Mouse (Mus musculus) MEL (cell line): ENCODE measurements around the gene Dock4. TPM values are rescaled to one million over a fixed set of nuclear protein-coding genes. Genes with fewer than 3 reads are reported as not detected.

Experiments used
- DNase-seq: peaks from one replicate; pipeline ENCODE4 v3.0.0; 2011; ENCODE audit warnings: low read depth, low spot score
- H3K27ac ChIP-seq: 2 replicates; pipeline ENCODE4 v1.5.1; 2012; ENCODE audit warnings: low read depth, mild to moderate bottlenecking, control low read depth, low read length, moderate library complexity; ENCODE audit not compliant: control insufficient read depth
- H3K27me3 ChIP-seq, 2 experiments: fragments of 150-350 bp in 1 of 2; sonication (generic) in 1 of 2; 2 replicates each; pipeline ENCODE4 v1.6.1; 2012; ENCODE audit warnings: low read length in 2 of 2, mild to moderate bottlenecking in 2 of 2, improper control_type of control experiment in 1 of 2, moderate library complexity in 1 of 2; ENCODE audit not compliant: insufficient read depth in 2 of 2, control insufficient read depth in 1 of 2
- H3K36me3 ChIP-seq, 2 experiments: 2 replicates each; pipeline ENCODE4 v1.6.1; 2012 to 2014; ENCODE audit warnings: low read length in 2 of 2, improper control_type of control experiment in 1 of 2, inconsistent platforms in 1 of 2, mild to moderate bottlenecking in 1 of 2; ENCODE audit not compliant: insufficient read depth in 2 of 2, control insufficient read depth in 1 of 2
- H3K4me1 ChIP-seq, 2 experiments: fragments of 150-350 bp in 1 of 2; sonication (generic) in 1 of 2; 2 replicates each; pipeline ENCODE4 v1.6.1; 2012; ENCODE audit warnings: low read length in 2 of 2, improper control_type of control experiment in 1 of 2, mild to moderate bottlenecking in 1 of 2; ENCODE audit not compliant: insufficient read depth in 2 of 2, control insufficient read depth in 1 of 2
- H3K4me3 ChIP-seq, 2 experiments: fragments of 150-350 bp in 1 of 2; sonication (generic) in 1 of 2; 2 replicates each; pipeline ENCODE4 v1.5.1; 2012; ENCODE audit warnings: low read depth in 2 of 2, low read length in 2 of 2, mild to moderate bottlenecking in 2 of 2, moderate library complexity in 2 of 2, control low read depth in 1 of 2, improper control_type of control experiment in 1 of 2; ENCODE audit not compliant: control insufficient read depth in 1 of 2, insufficient read depth in 1 of 2
- H3K79me2 ChIP-seq: 2 replicates; pipeline ENCODE4 v1.6.1; 2012; ENCODE audit warnings: mild to moderate bottlenecking, low read length, moderate library complexity; ENCODE audit not compliant: control insufficient read depth, poor library complexity, insufficient read depth
- H3K9ac ChIP-seq: 2 replicates; pipeline ENCODE4 v1.6.1; 2012; ENCODE audit warnings: low read depth, mild to moderate bottlenecking, control low read depth, low read length, moderate library complexity; ENCODE audit not compliant: control insufficient read depth, poor library complexity, severe bottlenecking
- H3K9me3 ChIP-seq: fragments of 150-350 bp; sonication (generic); replicated peaks from 2 replicates; pipeline ENCODE4 v1.6.1; 2012; ENCODE audit warnings: mild to moderate bottlenecking, low read length, improper control_type of control experiment, moderate library complexity; ENCODE audit not compliant: insufficient read depth
- BHLHE40 ChIP-seq: IDR thresholded peaks from 2 replicates; pipeline ENCODE4 v1.6.1; 2012; ENCODE audit warnings: low read depth, mild to moderate bottlenecking, inconsistent platforms, low read length, improper control_type of control experiment, borderline replicate concordance
- CHD1 ChIP-seq: IDR thresholded peaks from 2 replicates; pipeline ENCODE4 v1.6.1; 2012; ENCODE audit warnings: low read depth, mild to moderate bottlenecking, inconsistent platforms, low read length, improper control_type of control experiment
- CTCF ChIP-seq, 3 experiments: IDR thresholded peaks in 2 of 3; conservative IDR thresholded peaks in 1 of 3; 2 replicates each; pipeline ENCODE4 v1.5.1; 2011 to 2012; ENCODE audit warnings: low read length in 3 of 3, low read depth in 2 of 3, mild to moderate bottlenecking in 2 of 3, improper control_type of control experiment in 1 of 3, inconsistent platforms in 1 of 3, mixed read lengths in 1 of 3, moderate library complexity in 1 of 3; ENCODE audit not compliant: control insufficient read depth in 1 of 3, insufficient read depth in 1 of 3, poor library complexity in 1 of 3, severe bottlenecking in 1 of 3
- E2F4 ChIP-seq: IDR thresholded peaks from 2 replicates; pipeline ENCODE4 v1.6.1; 2011; ENCODE audit warnings: low read depth, low read length, improper control_type of control experiment, borderline replicate concordance
- ELF1 ChIP-seq: IDR thresholded peaks from 2 replicates; pipeline ENCODE4 v1.6.1; 2014; ENCODE audit warnings: low read depth, mild to moderate bottlenecking, inconsistent platforms, low read length, improper control_type of control experiment, moderate library complexity
- EP300 ChIP-seq, 2 experiments: IDR thresholded peaks; 2 replicates each; pipeline ENCODE4 v1.6.1; 2011; ENCODE audit warnings: improper control_type of control experiment in 2 of 2, low read length in 2 of 2, low read depth in 1 of 2, mild to moderate bottlenecking in 1 of 2
- ETS1 ChIP-seq: IDR thresholded peaks from 2 replicates; pipeline ENCODE4 v1.6.1; 2012; ENCODE audit warnings: low read depth, mild to moderate bottlenecking, inconsistent platforms, low read length, improper control_type of control experiment, moderate library complexity
- GABPA ChIP-seq: IDR thresholded peaks from 2 replicates; pipeline ENCODE4 v1.6.1; 2012; ENCODE audit warnings: low read depth, mild to moderate bottlenecking, inconsistent platforms, low read length, improper control_type of control experiment, moderate library complexity
- GATA1 ChIP-seq: IDR thresholded peaks from 2 replicates; pipeline ENCODE4 v1.6.1; 2011; ENCODE audit warnings: low read depth, low read length, improper control_type of control experiment
- HCFC1 ChIP-seq: IDR thresholded peaks from 2 replicates; pipeline ENCODE4 v1.6.1; 2012; ENCODE audit warnings: low read depth, mild to moderate bottlenecking, inconsistent platforms, low read length, improper control_type of control experiment, moderate library complexity
- JUND ChIP-seq: IDR thresholded peaks from 2 replicates; pipeline ENCODE4 v1.6.1; 2011; ENCODE audit warnings: low read depth, mild to moderate bottlenecking, improper control_type of control experiment, low read length
- KAT2A ChIP-seq: conservative IDR thresholded peaks from 2 replicates; pipeline ENCODE4 v1.6.1; 2012; ENCODE audit warnings: low read depth, low read length, improper control_type of control experiment, inconsistent platforms
- MAFK ChIP-seq: IDR thresholded peaks from 2 replicates; pipeline ENCODE4 v1.6.1; 2011; ENCODE audit warnings: low read depth, mild to moderate bottlenecking, low read length, improper control_type of control experiment, borderline replicate concordance
- MAX ChIP-seq: IDR thresholded peaks from 2 replicates; pipeline ENCODE4 v1.6.1; 2011; ENCODE audit warnings: low read length, improper control_type of control experiment
- MAZ ChIP-seq: IDR thresholded peaks from 2 replicates; pipeline ENCODE4 v1.6.1; 2012; ENCODE audit warnings: low read depth, mild to moderate bottlenecking, inconsistent platforms, low read length, improper control_type of control experiment
- MXI1 ChIP-seq: IDR thresholded peaks from 2 replicates; pipeline ENCODE4 v1.6.1; 2011; ENCODE audit warnings: mild to moderate bottlenecking, low read depth, low read length, improper control_type of control experiment
- MYC ChIP-seq: IDR thresholded peaks from 2 replicates; pipeline ENCODE4 v1.6.1; 2011; ENCODE audit warnings: low read depth, mild to moderate bottlenecking, low read length, improper control_type of control experiment, moderate library complexity
- POLR2A ChIP-seq, 2 experiments: IDR thresholded peaks; 2 replicates each; pipeline ENCODE4 v1.6.1; 2011 to 2012; ENCODE audit warnings: low read length in 2 of 2, mild to moderate bottlenecking in 2 of 2, control low read depth in 1 of 2, improper control_type of control experiment in 1 of 2, low read depth in 1 of 2, moderate library complexity in 1 of 2; ENCODE audit not compliant: control insufficient read depth in 1 of 2, insufficient read depth in 1 of 2, poor library complexity in 1 of 2
- POLR2AphosphoS2 ChIP-seq: IDR thresholded peaks from 2 replicates; pipeline ENCODE4 v1.6.1; 2011; ENCODE audit warnings: low read length, improper control_type of control experiment
- POLR2AphosphoS5 ChIP-seq: IDR thresholded peaks from 2 replicates; pipeline ENCODE4 v1.6.1; 2012; ENCODE audit warnings: low read depth, borderline replicate concordance, mild to moderate bottlenecking, inconsistent platforms, low read length, moderate library complexity, mixed read lengths
- RCOR1 ChIP-seq: IDR thresholded peaks from 2 replicates; pipeline ENCODE4 v1.6.1; 2012; ENCODE audit warnings: low read depth, mild to moderate bottlenecking, inconsistent platforms, low read length, improper control_type of control experiment
- SMC3 ChIP-seq: IDR thresholded peaks from 2 replicates; pipeline ENCODE4 v1.6.1; 2011; ENCODE audit warnings: low read depth, low read length, improper control_type of control experiment
- TAL1 ChIP-seq: IDR thresholded peaks from 2 replicates; pipeline ENCODE4 v1.6.1; 2012; ENCODE audit warnings: mild to moderate bottlenecking, inconsistent platforms, low read length, moderate library complexity, mixed read lengths
- TBP ChIP-seq: IDR thresholded peaks from 2 replicates; pipeline ENCODE4 v1.8.0; 2011; ENCODE audit warnings: low read depth, low read length, improper control_type of control experiment
- TCF12 ChIP-seq: IDR thresholded peaks from 2 replicates; pipeline ENCODE4 v1.6.1; 2014; ENCODE audit warnings: low read depth, mild to moderate bottlenecking, inconsistent platforms, low read length, improper control_type of control experiment, moderate library complexity
- UBTF ChIP-seq: IDR thresholded peaks from 2 replicates; pipeline ENCODE4 v1.6.1; 2012; ENCODE audit warnings: low read depth, mild to moderate bottlenecking, inconsistent platforms, low read length, improper control_type of control experiment, moderate library complexity, borderline replicate concordance; ENCODE audit not compliant: insufficient read depth
- USF1 ChIP-seq: IDR thresholded peaks from 2 replicates; pipeline ENCODE4 v1.6.1; 2014; ENCODE audit warnings: low read depth, mild to moderate bottlenecking, inconsistent platforms, low read length, improper control_type of control experiment, moderate library complexity
- USF2 ChIP-seq, 2 experiments: IDR thresholded peaks; 2 replicates each; pipeline ENCODE4 v1.6.1; 2011 to 2012; ENCODE audit warnings: improper control_type of control experiment in 2 of 2, low read length in 2 of 2, borderline replicate concordance in 1 of 2, inconsistent platforms in 1 of 2, low read depth in 1 of 2, mild to moderate bottlenecking in 1 of 2; ENCODE audit not compliant: insufficient read depth in 1 of 2
- ZC3H11A ChIP-seq: IDR thresholded peaks from 2 replicates; pipeline ENCODE4 v1.6.1; 2012; ENCODE audit warnings: low read depth, mild to moderate bottlenecking, inconsistent platforms, low read length, improper control_type of control experiment
- ZKSCAN1 ChIP-seq: IDR thresholded peaks from 2 replicates; pipeline ENCODE4 v1.6.1; 2012; ENCODE audit warnings: low read depth, mild to moderate bottlenecking, inconsistent platforms, low read length, improper control_type of control experiment, moderate library complexity
- ZMIZ1 ChIP-seq: IDR thresholded peaks from 2 replicates; pipeline ENCODE4 v1.6.1; 2012; ENCODE audit warnings: low read depth, mild to moderate bottlenecking, inconsistent platforms, low read length, improper control_type of control experiment, moderate library complexity
- ZNF384 ChIP-seq: IDR thresholded peaks from 2 replicates; pipeline ENCODE4 v1.6.1; 2012; ENCODE audit warnings: low read depth, mild to moderate bottlenecking, inconsistent platforms, low read length, improper control_type of control experiment
- polyA plus RNA-seq, 2 experiments: library from polyadenylated mRNA; stranded (reverse) in 1 of 2; unstranded in 1 of 2; fragments of >175 nt in 1 of 2; fragments of >200 nt in 1 of 2; gene quantifications; 2 replicates each; pipeline versions ENCODE4 v1.2.1 to v1.2.4; 2012; ENCODE audit warnings: low replicate concordance in 2 of 2, low read depth in 1 of 2; ENCODE audit not compliant: insufficient read length in 2 of 2, insufficient read depth in 1 of 2, missing spikeins in 1 of 2
- total RNA-seq: library from RNA; depleted of rRNA; stranded (reverse); fragments of 300-350 nt; gene quantifications from 2 replicates; pipeline ENCODE4 v1.2.3, GENCODE M21; 2012

The Dock4 gene
- total and polyA plus RNA-seq, 3 experiments, result 0.08 to 0.17 TPM; not detected in 1

GRCm38 (mm10) chr12:40837597-40838337, 392.0 kb downstream of the Dock4 start (continued):
- TF ChIP-seq USF1 (no peak), RCOR1 (no peak), KAT2A (no peak), CTCF (IDR thresholded peaks at IDR 0.05 in 2 of 3, conservative IDR thresholded peaks at IDR 0.05 in 1 of 3; ENCODE audit: control insufficient read depth in 1 of 3, insufficient read depth in 1 of 3, low read depth in 2 of 3, low read length in 3 of 3, poor library complexity in 1 of 3, severe bottlenecking in 1 of 3) (peak; percentile 85 to 92 (median 91)), TCF12 (no peak), CHD1 (no peak), POLR2AphosphoS5 (no peak), HCFC1 (no peak), GABPA (no peak), E2F4 (no peak), POLR2A (IDR thresholded peaks at IDR 0.05; ENCODE audit: control insufficient read depth in 1 of 2, insufficient read depth in 1 of 2, low read depth in 1 of 2, low read length in 2 of 2, poor library complexity in 1 of 2) (no peak), MYC (0 out of 2 replicates have a peak, but pooled peaks have one; percentile 57), TAL1 (no peak), ZMIZ1 (no peak), SMC3 (peak; percentile 95), MXI1 (no peak), BHLHE40 (no peak), ZKSCAN1 (no peak), TBP (no peak), UBTF (no peak)
- TF ChIP-seq, all 39 proteins: peak for 5

- Histone ChIP-seq H3K9me3 (no peaks in the 10 kb centered on the region), H3K27me3 (no peaks in the 10 kb centered on the region), H3K4me1 (no peaks in the 10 kb centered on the region; a peak in 1 of 4 replicates), H3K9ac (no peak overlapping the region), H3K79me2 (no peaks in the 10 kb centered on the region), H3K4me3 (no peak overlapping the region), H3K27ac (no peak overlapping the region), H3K36me3 (no peaks in the 10 kb centered on the region)
- no peak for DNase-seq
- no peak for TF ChIP-seq EP300 (IDR thresholded peaks at IDR 0.05; ENCODE audit: low read depth in 1 of 2, low read length in 2 of 2)
- TF ChIP-seq TAL1, result no peak
- TF ChIP-seq POLR2AphosphoS5, result no peak
- no peak for TF ChIP-seq ETS1
- TF ChIP-seq JUND, result no peak
- TF ChIP-seq GATA1, result no peak
- TF ChIP-seq ELF1, result no peak
- TF ChIP-seq E2F4, result no peak
- TF ChIP-seq MAFK, result no peak
- no peak for TF ChIP-seq CHD1
- no peak for TF ChIP-seq MXI1
- no peak for TF ChIP-seq POLR2AphosphoS2
- no peak for TF ChIP-seq ZNF384
- TF ChIP-seq BHLHE40, result no peak
- no peak for TF ChIP-seq MAZ
- no peak for TF ChIP-seq MAX
- no peak for TF ChIP-seq ZC3H11A
- no peak for TF ChIP-seq USF2 (IDR thresholded peaks at IDR 0.05; ENCODE audit: borderline replicate concordance in 1 of 2, insufficient read depth in 1 of 2, low read depth in 1 of 2, low read length in 2 of 2)
Measured at GRCm38 (mm10) chr12:40838338-40838695, 392.6 kb downstream of the Dock4 start.
